Mouse (Mus musculus) retina, adult 2 months (tissue): Measurements from ENCODE around the gene Sat2.

ENCODE experiments used
- DNase-seq: peaks from one replicate; pipeline ENCODE4 v3.0.0-alpha.2; 2012; ENCODE audit warnings: low read depth, low spot score

Gene Sat2

GRCm38 (mm10) chr11:69621571-69622268 is at the start of gene Sat2:
TSS of gene Sat2 (plus strand) at chr11:69622024.
- no peak for DNase-seq

GRCm38 (mm10) chr11:69575220-69575619 is 46.6 kb upstream of the Sat2 start:
- DNase-seq = no peak

- no peak for DNase-seq
These were observed 45.5 kb upstream of the Sat2 start for GRCm38 (mm10) chr11:69576307-69576706.

GRCm38 (mm10) chr11:69578301-69578700 is 43.5 kb upstream of the Sat2 start:
- no peak for DNase-seq

GRCm38 (mm10) chr11:69579128-69580017 is 42.5 kb upstream of the Sat2 start:
- DNase-seq = peak; percentile 95

GRCm38 (mm10) chr11:69580091-69580514 is 41.7 kb upstream of the Sat2 start, which contains the start of the genes Wrap53 and Trp53:
TSS of gene Wrap53 (minus strand) at chr11:69580255.
TSS of gene Trp53 (plus strand) at chr11:69580359.
- peak; percentile 75 for DNase-seq

- no peak for DNase-seq
These were observed 41.2 kb upstream of the Sat2 start for GRCm38 (mm10) chr11:69580572-69581146.

GRCm38 (mm10) chr11:69581147-69581688 is 40.6 kb upstream of the Sat2 start:
- DNase-seq = peak; percentile 84

GRCm38 (mm10) chr11:69581814-69582213 is 40.0 kb upstream of the Sat2 start:
- DNase-seq = no peak

- no peak for DNase-seq
These were observed 39.5 kb upstream of the Sat2 start for GRCm38 (mm10) chr11:69582230-69582805.

- DNase-seq = no peak
These were observed 37.8 kb upstream of the Sat2 start for GRCm38 (mm10) chr11:69584008-69584407.

- DNase-seq = no peak
These were observed 36.9 kb upstream of the Sat2 start for GRCm38 (mm10) chr11:69584937-69585336.

- no peak for DNase-seq
These were observed 36.0 kb upstream of the Sat2 start for GRCm38 (mm10) chr11:69585718-69586325.

GRCm38 (mm10) chr11:69589207-69589834 is 32.5 kb upstream of the Sat2 start:
- no peak for DNase-seq

- DNase-seq = no peak
These were observed 31.2 kb upstream of the Sat2 start for GRCm38 (mm10) chr11:69590622-69591021.

GRCm38 (mm10) chr11:69591424-69591823 is 30.4 kb upstream of the Sat2 start:
- no peak for DNase-seq

- peak; percentile 87 for DNase-seq
These were observed 29.8 kb upstream of the Sat2 start for GRCm38 (mm10) chr11:69591899-69592637.

- no peak for DNase-seq
These were observed 29.0 kb upstream of the Sat2 start for GRCm38 (mm10) chr11:69592799-69593198.

- DNase-seq = no peak
These were observed 27.0 kb upstream of the Sat2 start for GRCm38 (mm10) chr11:69594853-69595252.

GRCm38 (mm10) chr11:69599436-69599835 is 22.4 kb upstream of the Sat2 start:
- DNase-seq = no peak
